Mouse (Mus musculus) frontal cortex, adult 2 months (tissue): ENCODE data around the gene Med12. TPM values are rescaled to one million over a fixed set of nuclear protein-coding genes. Genes with fewer than 3 reads are reported as not detected.
"Not testable (repeated sequence)": the region's sequence is repeated elsewhere in the genome, so short reads cannot be mapped to it uniquely, and the experiment has no call there.

Source experiments
- DNase-seq, 2 experiments: peaks; one replicate each; pipeline ENCODE4 v3.0.0; 2022; ENCODE audit warnings: low spot score in 1 of 2; ENCODE audit errors: extremely low spot score in 1 of 2
- polyA plus RNA-seq: library from polyadenylated mRNA; depleted of rRNA; stranded (reverse); fragments of >200 nt; gene quantifications from 2 replicates; pipeline ENCODE4 v1.2.3, GENCODE M21; 2012

Med12 gene
- polyA plus RNA-seq, 1 experiment: 48.1 TPM

DNA sequence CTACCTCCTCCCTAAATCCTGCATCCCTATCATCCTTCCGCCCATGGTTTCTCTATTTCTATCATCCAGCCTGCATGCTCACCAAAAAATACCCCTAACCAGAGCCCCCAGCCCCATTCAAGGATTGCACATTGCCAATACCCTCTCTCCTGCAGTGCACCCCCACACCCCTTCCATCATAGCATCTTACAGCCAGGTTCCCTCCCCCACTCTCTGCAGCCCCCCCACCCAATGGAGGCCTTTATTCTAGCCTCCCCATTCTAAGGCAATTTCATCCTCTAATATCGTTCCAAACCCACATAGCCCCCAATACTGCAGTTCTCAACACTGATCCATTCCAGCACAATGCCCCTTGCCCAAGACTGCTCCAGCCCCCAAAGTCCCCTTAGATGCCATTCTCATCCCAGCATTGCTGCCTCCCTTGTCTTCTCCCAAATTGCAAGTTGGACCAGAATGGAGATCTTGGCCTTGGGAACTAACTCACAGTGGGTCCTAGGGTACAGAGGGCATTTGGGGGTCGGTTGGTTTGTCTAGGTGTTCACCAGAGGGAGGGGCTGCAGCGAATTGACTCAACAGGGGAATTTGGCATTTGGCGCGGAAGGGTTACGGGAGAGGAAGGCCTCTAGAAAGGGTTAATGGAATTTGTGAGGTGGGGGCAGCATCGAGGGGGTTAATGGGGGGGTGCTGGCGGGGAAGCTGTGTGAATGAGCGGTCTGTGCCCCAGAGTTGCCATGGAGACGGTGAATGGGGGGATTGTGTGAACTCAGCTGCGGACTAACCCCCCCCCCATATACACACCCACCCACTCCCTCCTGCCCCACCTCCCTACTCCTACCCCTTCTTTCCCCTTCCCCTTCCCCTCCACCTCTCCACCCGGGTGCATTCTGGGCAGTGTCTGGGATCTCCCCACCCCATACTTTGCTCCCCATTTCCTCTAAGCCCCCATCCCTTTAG is 25.9 kb downstream of the Med12 start:
- DNase-seq: no peak

- DNase-seq: no peak
Observed at GRCm38 (mm10) chrX:101300427-101301030, 26.7 kb downstream of the Med12 start.

DNA sequence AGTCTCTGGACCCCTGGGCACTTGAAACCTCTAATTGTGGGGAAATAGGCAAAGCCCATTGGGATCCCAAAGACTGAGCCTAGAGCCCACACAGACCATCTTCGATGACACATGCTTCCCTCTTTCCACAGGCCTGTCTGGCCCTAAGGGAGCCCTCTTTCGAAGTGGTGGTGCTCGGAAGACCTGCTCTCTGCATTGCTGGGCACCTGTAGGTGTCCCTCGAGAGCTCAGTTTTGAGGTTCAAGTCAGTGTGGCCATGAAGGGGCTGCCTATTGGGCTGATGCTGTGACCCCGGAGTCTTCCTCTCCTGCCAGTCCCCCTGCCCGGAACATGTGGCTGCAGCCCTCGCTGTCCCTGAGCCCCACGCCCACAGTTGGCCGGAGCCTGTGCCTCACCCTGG is 27.8 kb downstream of the Med12 start:
- no peak for DNase-seq

GRCm38 (mm10) chrX:101304646-101305045 is 30.8 kb downstream of the Med12 start:
- DNase-seq: no peak

- DNase-seq: peak; percentile 41 to 56
Observed at GRCm38 (mm10) chrX:101309299-101309698, 35.5 kb downstream of the Med12 start.

- peak; percentile 85 to 91 for DNase-seq
Observed at GRCm38 (mm10) chrX:101313625-101314359, 40.0 kb downstream of the Med12 start.

DNA sequence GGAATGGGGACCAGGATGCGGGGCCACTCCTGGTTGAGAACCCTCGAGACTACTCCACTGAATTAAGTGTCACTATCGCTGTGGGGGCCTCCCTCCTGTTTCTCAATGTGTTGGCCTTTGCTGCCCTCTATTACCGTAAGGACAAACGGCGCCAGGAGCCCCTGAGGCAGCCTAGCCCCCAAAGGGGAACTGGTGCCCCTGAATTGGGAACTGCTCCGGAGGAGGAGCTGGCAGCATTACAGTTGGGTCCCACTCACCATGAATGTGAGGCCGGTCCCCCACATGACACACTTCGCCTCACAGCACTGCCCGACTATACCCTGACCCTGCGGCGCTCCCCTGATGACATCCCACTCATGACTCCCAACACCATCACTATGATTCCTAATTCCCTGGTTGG is 45.9 kb downstream of the Med12 start:
- DNase-seq: no peak

DNA sequence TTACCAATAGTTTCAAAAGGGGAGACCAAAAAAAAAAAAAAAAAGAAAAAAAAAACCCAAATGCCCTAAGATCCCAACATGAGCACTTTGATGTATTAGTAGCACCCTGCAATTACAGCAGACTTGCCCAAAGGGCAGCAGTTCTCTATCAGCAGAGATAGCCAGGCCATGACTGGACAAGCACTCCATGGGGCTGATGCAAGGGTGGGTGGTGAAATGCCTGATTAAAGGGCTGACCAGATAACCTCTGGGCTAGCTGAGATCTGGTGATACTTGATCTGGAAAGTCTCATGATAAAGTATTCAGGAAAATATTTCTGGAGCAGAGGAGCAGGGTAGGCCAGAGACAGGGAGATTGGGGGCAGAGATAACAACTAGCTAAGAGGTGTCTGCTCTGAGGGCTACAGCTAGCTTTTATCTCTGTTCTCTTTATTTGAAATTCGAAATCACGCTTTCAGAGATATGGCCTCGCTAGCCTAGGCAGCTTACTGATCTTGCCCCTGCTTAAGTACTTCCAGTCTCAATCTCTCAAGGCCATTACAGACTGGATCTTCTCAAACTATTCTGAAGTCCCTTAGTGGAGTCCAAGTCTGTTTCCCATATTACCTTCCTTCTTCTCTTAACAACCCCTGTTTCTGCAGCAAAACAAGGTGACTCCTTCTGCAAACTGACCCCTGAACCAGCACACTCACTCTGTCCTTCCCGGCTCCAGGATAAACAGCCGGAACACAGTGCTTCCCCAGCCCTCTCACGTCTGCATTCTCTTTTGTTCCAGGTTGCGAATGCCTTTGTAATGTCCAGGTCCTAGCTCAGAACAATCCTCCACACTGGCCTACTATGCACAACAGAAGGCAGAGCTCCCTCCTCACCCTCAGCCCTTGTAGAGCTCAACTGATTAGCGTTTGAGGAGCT is 52.4 kb downstream of the Med12 start:
- DNase-seq: no peak

DNA sequence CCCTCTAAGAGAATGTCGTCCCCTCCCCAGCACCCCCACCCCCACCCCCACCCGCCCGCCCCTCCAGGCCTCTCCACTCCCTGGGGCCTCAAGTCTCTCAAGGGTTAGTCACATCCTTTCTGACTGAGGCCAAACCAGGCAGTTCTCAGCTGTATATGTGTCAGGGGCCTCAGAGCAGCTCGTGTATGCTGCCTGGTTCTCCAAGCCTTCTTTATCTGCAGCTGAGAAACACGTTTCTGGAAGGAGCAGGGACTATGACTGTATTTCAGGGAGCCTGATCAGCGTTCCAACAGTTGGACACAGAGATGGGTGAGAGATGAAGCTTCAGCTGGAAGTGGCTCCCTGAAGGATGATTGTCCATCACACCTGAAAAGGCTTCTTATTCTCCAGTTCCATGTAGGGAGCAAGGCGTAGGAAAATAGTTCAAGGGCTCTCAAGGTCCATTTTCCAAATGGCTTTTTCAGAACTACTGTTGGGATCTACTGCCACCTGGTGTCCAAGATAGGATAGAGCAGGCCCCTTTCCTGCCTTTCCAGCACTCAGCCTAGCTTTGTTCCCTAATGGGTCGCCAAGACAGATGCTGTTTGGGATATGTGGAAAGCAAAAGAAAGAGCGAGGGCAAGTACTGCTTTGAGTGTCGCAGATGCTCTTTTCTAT is 55.7 kb downstream of the Med12 start:
- peak in 1 of 2 experiments; percentile 86 for DNase-seq

- no peak for DNase-seq
Observed at GRCm38 (mm10) chrX:101332031-101332374, 58.2 kb downstream of the Med12 start.

DNA sequence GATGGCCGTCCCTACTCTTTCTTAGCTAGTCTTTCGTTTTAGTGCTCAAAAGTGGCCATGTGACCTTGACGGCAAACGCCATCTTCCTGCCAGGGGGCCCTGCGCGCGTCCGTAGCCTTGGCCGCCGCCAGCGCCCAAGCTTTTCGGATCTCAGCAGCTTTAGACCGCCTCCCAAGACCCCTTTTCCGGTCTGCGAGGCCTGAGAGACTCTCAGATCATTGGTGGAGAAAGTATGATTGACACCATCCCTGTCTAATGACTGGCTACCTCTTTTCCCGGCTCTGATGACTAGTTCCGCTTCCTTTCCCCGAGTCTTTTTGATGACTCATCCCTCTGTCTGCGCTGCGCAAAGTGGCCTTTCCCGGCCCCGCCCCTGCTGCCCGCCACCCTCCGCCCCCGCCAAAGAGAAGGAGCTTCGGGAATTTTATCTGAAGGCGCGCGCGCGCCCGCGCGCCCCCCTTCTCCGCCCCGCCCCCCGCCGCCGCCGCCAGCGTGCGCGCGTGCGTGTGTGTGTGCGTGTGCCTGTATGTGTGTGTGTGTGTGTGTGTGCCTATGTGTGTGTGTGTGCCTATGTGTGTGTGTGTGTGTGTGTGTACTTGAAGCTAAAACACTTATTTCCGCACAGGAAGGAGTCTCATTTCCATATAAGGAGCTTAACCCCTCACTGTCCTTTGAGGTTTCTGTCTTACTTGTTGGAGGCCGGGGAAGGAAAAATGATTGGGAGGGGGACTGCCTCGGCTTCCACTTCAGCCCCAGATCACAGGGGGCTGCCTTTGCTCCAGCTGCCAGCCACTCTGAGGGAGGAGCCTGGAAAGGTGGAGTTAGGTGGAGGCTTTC is 58.8 kb downstream of the Med12 start:
- DNase-seq: peak; percentile 90

DNA sequence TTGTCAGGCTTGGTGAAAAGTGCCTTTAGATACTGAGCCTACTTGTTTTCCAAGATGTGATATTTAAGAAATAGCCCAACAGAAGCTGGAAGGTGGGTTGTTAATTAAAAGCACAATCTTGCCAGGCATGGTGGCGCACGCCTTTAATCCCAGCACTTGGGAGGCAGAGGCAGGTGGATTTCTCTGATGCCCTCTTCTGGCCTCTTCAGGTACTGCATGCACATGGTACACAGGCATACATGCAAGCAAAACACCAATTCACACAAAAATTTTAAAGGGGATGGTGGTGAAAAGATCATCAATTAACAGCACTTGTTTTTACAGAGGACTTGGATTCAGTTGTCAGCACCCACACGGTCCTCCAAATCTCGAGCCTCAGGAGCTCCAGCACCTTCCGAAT is 60.8 kb downstream of the Med12 start:
- no peak for DNase-seq

DNA sequence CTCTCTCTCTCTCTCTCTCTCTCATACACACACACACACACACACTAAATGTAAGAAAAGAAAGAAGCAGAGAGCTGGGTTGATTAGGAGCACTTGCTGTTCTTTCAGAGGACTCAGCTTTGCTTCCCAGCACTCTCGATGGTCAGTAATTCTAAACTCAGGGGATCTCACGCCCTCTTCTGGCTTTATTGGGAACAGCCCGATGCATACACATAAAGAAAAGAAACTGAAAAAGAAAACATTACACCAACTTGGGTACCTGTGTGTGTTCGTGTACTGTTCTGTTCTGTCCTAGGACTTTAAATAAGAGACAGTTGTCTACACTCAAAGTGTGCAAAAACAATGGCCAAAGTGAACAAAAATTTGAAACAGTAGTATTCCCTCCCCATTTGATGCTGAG is 64.8 kb downstream of the Med12 start:
- DNase-seq: no peak

DNA sequence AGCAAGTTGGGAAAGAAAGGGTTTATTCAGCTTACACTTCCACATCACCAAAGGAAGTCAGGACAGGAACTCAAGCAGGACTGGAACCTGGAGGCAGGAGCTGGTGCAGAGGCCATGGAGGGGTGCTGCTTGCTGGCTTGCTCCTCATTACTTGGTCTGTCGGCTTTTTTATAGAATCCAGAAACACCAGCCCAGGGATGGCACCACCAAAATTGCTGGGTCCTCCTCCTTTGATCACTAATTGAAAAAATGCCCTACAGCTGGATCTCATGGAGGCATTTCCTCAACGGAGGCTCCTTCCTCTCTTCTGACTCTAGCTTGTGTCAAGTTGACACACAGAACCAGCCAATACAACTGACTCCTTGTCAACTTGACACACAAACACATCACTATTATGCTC is 69.0 kb downstream of the Med12 start:
- DNase-seq: not testable (repeated sequence)

DNA sequence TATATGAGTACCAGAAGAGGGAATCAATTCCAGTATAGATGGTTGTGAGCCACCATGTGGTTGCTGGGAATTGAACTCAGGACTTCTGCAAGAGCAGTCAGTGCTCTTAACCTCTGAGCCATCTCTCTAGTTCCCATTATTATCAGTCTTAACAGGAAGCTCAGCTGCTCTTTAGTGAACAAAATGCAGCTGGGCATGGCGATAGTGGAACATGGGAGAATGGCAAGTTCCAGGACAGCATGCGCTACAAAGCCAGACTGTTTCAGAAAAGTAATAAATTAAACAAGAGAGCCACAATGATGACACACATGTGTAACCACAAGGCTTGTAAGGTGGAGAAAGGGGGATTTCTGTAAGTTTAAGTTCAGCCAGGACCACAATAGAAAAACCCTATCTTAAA is 71.6 kb downstream of the Med12 start:
- no peak for DNase-seq

- DNase-seq: no peak
Observed at GRCm38 (mm10) chrX:101346475-101346874, 72.6 kb downstream of the Med12 start.
